Mouse (Mus musculus) CH12.LX (cell line): ENCODE data around the gene Gabrb3. TPM values are rescaled to one million over a fixed set of nuclear protein-coding genes. Genes with fewer than 3 reads are reported as not detected.

ENCODE experiments used
- DNase-seq: peaks from one replicate; pipeline ENCODE4 v3.0.0-alpha.2; 2013; ENCODE audit errors: extremely low read depth
- H3K27ac ChIP-seq: 2 replicates; pipeline ENCODE4 v1.5.1; 2012; ENCODE audit warnings: low read depth, mild to moderate bottlenecking, control low read depth, moderate library complexity; ENCODE audit not compliant: insufficient read depth
- H3K27me3 ChIP-seq: replicated peaks from 2 replicates; pipeline ENCODE3; 2012; ENCODE audit warnings: inconsistent platforms
- H3K36me3 ChIP-seq, 2 experiments: replicated peaks in 1 of 2; 2 replicates each; pipeline versions ENCODE3 to v1.6.1; 2012; ENCODE audit warnings: inconsistent platforms in 1 of 2, low read length in 1 of 2, mild to moderate bottlenecking in 1 of 2, mixed read lengths in 1 of 2, moderate library complexity in 1 of 2; ENCODE audit not compliant: control insufficient read depth in 1 of 2, insufficient read depth in 1 of 2
- H3K4me1 ChIP-seq, 2 experiments: 2 replicates each; pipeline ENCODE4 v1.6.1; 2012; ENCODE audit warnings: inconsistent platforms in 1 of 2, moderate library complexity in 1 of 2; ENCODE audit not compliant: insufficient read depth in 2 of 2, control insufficient read depth in 1 of 2
- H3K4me2 ChIP-seq: 2 replicates; pipeline ENCODE4 v1.6.1; 2012; ENCODE audit warnings: low read depth, mild to moderate bottlenecking, control low read depth; ENCODE audit not compliant: poor library complexity, insufficient read depth, severe bottlenecking
- H3K4me3 ChIP-seq, 3 experiments: fragments of 150-350 bp in 1 of 3; sonication (generic) in 1 of 3; replicated peaks in 1 of 3; 2 replicates each; pipeline versions ENCODE3 to v1.5.1; 2011 to 2012; ENCODE audit warnings: low read depth in 2 of 3, low read length in 2 of 3, mild to moderate bottlenecking in 2 of 3, moderate library complexity in 2 of 3, control low read depth in 1 of 3, improper control_type of control experiment in 1 of 3, inconsistent platforms in 1 of 3, mixed read lengths in 1 of 3; ENCODE audit not compliant: poor library complexity in 1 of 3
- H3K79me2 ChIP-seq: replicated peaks from 2 replicates; pipeline ENCODE4 v1.6.1; 2012; ENCODE audit warnings: mild to moderate bottlenecking, moderate library complexity; ENCODE audit not compliant: control insufficient read depth, poor library complexity, insufficient read depth, severe bottlenecking; ENCODE audit errors: extremely low read depth
- H3K9ac ChIP-seq: 2 replicates; pipeline ENCODE4 v1.6.1; 2012; ENCODE audit warnings: low read depth, mild to moderate bottlenecking, control low read depth, moderate library complexity; ENCODE audit not compliant: insufficient read depth
- H3K9me3 ChIP-seq: replicated peaks from 2 replicates; pipeline ENCODE3; 2012; ENCODE audit warnings: low read length, inconsistent platforms, mixed read lengths
- BHLHE40 ChIP-seq: IDR thresholded peaks from 2 replicates; pipeline ENCODE4 v1.6.1; 2011; ENCODE audit warnings: mild to moderate bottlenecking, low read depth, low read length, improper control_type of control experiment
- CHD2 ChIP-seq: IDR thresholded peaks from 2 replicates; pipeline ENCODE4 v1.6.1; 2011; ENCODE audit warnings: low read length, improper control_type of control experiment
- CTCF ChIP-seq, 2 experiments: IDR thresholded peaks in 1 of 2; conservative IDR thresholded peaks in 1 of 2; 2 replicates each; pipeline ENCODE4 v1.5.1; 2011 to 2012; ENCODE audit warnings: low read depth in 2 of 2, low read length in 2 of 2, improper control_type of control experiment in 1 of 2, inconsistent platforms in 1 of 2, mild to moderate bottlenecking in 1 of 2, moderate library complexity in 1 of 2
- ELF1 ChIP-seq: IDR thresholded peaks from 2 replicates; pipeline ENCODE4 v1.6.1; 2014; ENCODE audit warnings: low read depth, mild to moderate bottlenecking, inconsistent platforms, low read length, improper control_type of control experiment
- HCFC1 ChIP-seq: IDR thresholded peaks from 2 replicates; pipeline ENCODE4 v1.6.1; 2012; ENCODE audit warnings: low read depth, mild to moderate bottlenecking, inconsistent platforms, low read length, improper control_type of control experiment
- JUND ChIP-seq: conservative IDR thresholded peaks from 2 replicates; pipeline ENCODE4 v1.6.1; 2011; ENCODE audit warnings: low read depth, low read length, improper control_type of control experiment
- MAFK ChIP-seq: IDR thresholded peaks from 2 replicates; pipeline ENCODE4 v1.6.1; 2011; ENCODE audit warnings: low read length, improper control_type of control experiment; ENCODE audit not compliant: insufficient replicate concordance
- MAX ChIP-seq: IDR thresholded peaks from 2 replicates; pipeline ENCODE4 v1.6.1; 2011; ENCODE audit warnings: low read length, improper control_type of control experiment
- MEF2A ChIP-seq: IDR thresholded peaks from 2 replicates; pipeline ENCODE4 v1.6.1; 2014; ENCODE audit warnings: low read depth, mild to moderate bottlenecking, inconsistent platforms, low read length, improper control_type of control experiment, borderline replicate concordance
- MXI1 ChIP-seq: IDR thresholded peaks from 2 replicates; pipeline ENCODE4 v1.6.1; 2011; ENCODE audit warnings: mild to moderate bottlenecking, low read depth, low read length, improper control_type of control experiment
- PAX5 ChIP-seq: IDR thresholded peaks from 2 replicates; pipeline ENCODE4 v1.6.1; 2012; ENCODE audit warnings: low read length, inconsistent platforms, mixed read lengths
- RAD21 ChIP-seq: IDR thresholded peaks from 2 replicates; pipeline ENCODE4 v1.6.1; 2011; ENCODE audit warnings: low read depth, mild to moderate bottlenecking, low read length, improper control_type of control experiment, moderate library complexity
- SIN3A ChIP-seq: IDR thresholded peaks from 2 replicates; pipeline ENCODE4 v1.6.1; 2012; ENCODE audit warnings: low read length, improper control_type of control experiment, inconsistent platforms
- TBP ChIP-seq: conservative IDR thresholded peaks from 2 replicates; pipeline ENCODE4 v1.6.1; 2011; ENCODE audit warnings: low read depth, low read length, improper control_type of control experiment
- TCF12 ChIP-seq: IDR thresholded peaks from 2 replicates; pipeline ENCODE4 v1.6.1; 2014; ENCODE audit warnings: low read depth, mild to moderate bottlenecking, inconsistent platforms, low read length, improper control_type of control experiment
- UBTF ChIP-seq: IDR thresholded peaks from 2 replicates; pipeline ENCODE4 v1.6.1; 2012; ENCODE audit warnings: low read depth, mild to moderate bottlenecking, inconsistent platforms, low read length, improper control_type of control experiment, moderate library complexity
- USF1 ChIP-seq: IDR thresholded peaks from 2 replicates; pipeline ENCODE4 v1.6.1; 2014; ENCODE audit warnings: low read depth, mild to moderate bottlenecking, inconsistent platforms, low read length, improper control_type of control experiment
- ZC3H11A ChIP-seq: IDR thresholded peaks from 2 replicates; pipeline ENCODE4 v1.6.1; 2012; ENCODE audit warnings: low read depth, mild to moderate bottlenecking, inconsistent platforms, low read length, improper control_type of control experiment
- ZKSCAN1 ChIP-seq: IDR thresholded peaks from 2 replicates; pipeline ENCODE4 v1.6.1; 2012; ENCODE audit warnings: low read depth, inconsistent platforms, low read length, improper control_type of control experiment, borderline replicate concordance
- ZNF384 ChIP-seq: IDR thresholded peaks from 2 replicates; pipeline ENCODE4 v1.6.1; 2012; ENCODE audit warnings: low read depth, low read length, improper control_type of control experiment, inconsistent platforms
- dilution Hi-C: fragments of 300-500 bp; cut with MboI; formaldehyde crosslinking; loops from 2 replicates; pipeline ENCODE4 v1.14.3; 2020; ENCODE audit warnings: low sequenced_read_pairs; ENCODE audit not compliant: extremely low pct_unique_long_range_greater_than_20kb, extremely low pct_ligation_motif_present
- in situ Hi-C: fragments of 300-500 bp; cut with MboI; formaldehyde crosslinking; loops from 3 replicates; pipeline ENCODE4 v1.14.3; 2019; ENCODE audit warnings: low sequenced_read_pairs, low pct_ligation_motif_present, low pct_unique_long_range_greater_than_20kb, mixed read lengths
- polyA plus RNA-seq: library from polyadenylated mRNA; unstranded; fragments of >175 nt; gene quantifications from 2 replicates; pipeline ENCODE4 v1.2.1, GENCODE M21; 2012; ENCODE audit warnings: low read depth; ENCODE audit not compliant: insufficient read length
- total RNA-seq, 2 experiments: library from RNA; depleted of rRNA; stranded (reverse); fragments of 300-350 nt in 1 of 2; fragments of >200 nt in 1 of 2; gene quantifications; 2 replicates each; pipeline ENCODE4 v1.2.3; 2012 to 2014

The Gabrb3 gene
- total and polyA plus RNA-seq, 3 experiments = not detected

GRCm38 (mm10) chr7:57677352-57677751 is 257.9 kb downstream of the Gabrb3 start:
- dilution Hi-C loops = no loop called here
- Histone ChIP-seq H3K4me2 (no peak overlapping the region), H3K36me3 (no peaks in the 10 kb centered on the region), H3K79me2 (no peaks in the 10 kb centered on the region), H3K4me3 (no peak overlapping the region), H3K27me3 (no peaks in the 10 kb centered on the region), H3K4me1 (no peaks in the 10 kb centered on the region), H3K27ac (no peak overlapping the region), H3K9me3 (peaks cover 46% of the 10 kb centered on the region), H3K9ac (no peak overlapping the region)
- in situ Hi-C loops = no loop called here
- TF ChIP-seq HCFC1 = no peak
- TF ChIP-seq TBP = no peak
- no peak for TF ChIP-seq ZKSCAN1
- no peak for TF ChIP-seq MXI1
- TF ChIP-seq JUND = no peak
- TF ChIP-seq CHD2 = no peak
- no peak for TF ChIP-seq ZC3H11A
- no peak for TF ChIP-seq UBTF
- TF ChIP-seq SIN3A = no peak
- TF ChIP-seq ZNF384 = no peak
- no peak for TF ChIP-seq ELF1
- no peak for TF ChIP-seq MAFK
- TF ChIP-seq RAD21 = no peak
- no peak for TF ChIP-seq CTCF (conservative IDR thresholded peaks at IDR 0.05 in 1 of 2, IDR thresholded peaks at IDR 0.05 in 1 of 2; ENCODE audit: low read depth in 2 of 2, low read length in 2 of 2)
- TF ChIP-seq PAX5 = no peak
- TF ChIP-seq BHLHE40 = no peak
- TF ChIP-seq MEF2A = no peak
- no peak for TF ChIP-seq MAX
- no peak for DNase-seq

GRCm38 (mm10) chr7:57689836-57690235 is 270.3 kb downstream of the Gabrb3 start:
- no peaks in the 10 kb centered on the region for H3K4me1 ChIP-seq
- H3K27ac ChIP-seq = no peak overlapping the region
- in situ Hi-C loops = no loop called here
- H3K9me3 ChIP-seq = peaks cover 37% of the 10 kb centered on the region
- no peaks in the 10 kb centered on the region for H3K27me3 ChIP-seq
- H3K4me3 ChIP-seq = no peak overlapping the region
- dilution Hi-C loops = no loop called here
- no peak for DNase-seq
- TF ChIP-seq TCF12 (no peak), USF1 (no peak), MXI1 (no peak), JUND (no peak)
- H3K9ac ChIP-seq = no peak overlapping the region
- no peaks in the 10 kb centered on the region for H3K36me3 ChIP-seq
- no peak overlapping the region for H3K4me2 ChIP-seq
- no peaks in the 10 kb centered on the region for H3K79me2 ChIP-seq
